Mouse (Mus musculus): ENCODE results near the gene Rhbdf2.

DNA sequence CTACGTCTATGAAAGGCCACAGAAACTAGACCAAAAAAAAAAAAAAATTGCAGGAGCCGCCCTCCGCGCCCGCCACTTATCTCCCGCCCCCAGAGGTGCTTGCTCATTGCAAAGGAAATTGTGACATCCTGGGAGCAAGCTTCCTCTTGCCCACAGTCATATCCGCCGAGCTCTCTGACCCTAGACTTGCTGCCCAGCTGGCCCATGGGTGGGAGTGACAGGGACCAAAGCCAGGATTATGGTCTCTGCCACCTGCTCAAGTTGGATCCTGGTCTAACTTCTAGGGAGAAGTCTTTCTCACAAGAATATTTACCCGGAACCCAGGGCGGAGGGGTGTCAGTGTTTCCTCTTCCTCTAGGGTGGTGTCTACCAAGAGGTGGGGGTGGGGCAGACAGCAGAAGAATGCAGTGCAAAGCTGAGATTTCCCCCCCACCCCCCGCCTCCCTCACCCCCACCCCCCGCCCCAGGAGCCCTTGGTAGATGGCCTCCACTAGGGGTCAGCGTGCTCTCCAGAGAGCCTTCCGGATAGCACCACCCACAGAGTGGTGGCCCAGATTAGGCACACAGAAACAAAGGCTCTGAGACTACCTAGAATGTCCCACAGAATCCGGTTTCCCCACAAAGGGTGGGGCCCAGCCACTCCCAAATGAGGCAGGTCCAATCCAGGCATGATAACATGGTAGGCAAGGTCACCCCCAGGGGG is 10.9 kb downstream of the Rhbdf2 start:
- no peak; the same call in 1 of the 2 replicates for TF ChIP-seq CTCF (conservative IDR thresholded peaks at IDR 0.05; ENCODE audit: low read length)
- TF ChIP-seq NANOG (IDR thresholded peaks at IDR 0.05; ENCODE audit: borderline replicate concordance, low read length): no peak
- TF ChIP-seq POU5F1 (IDR thresholded peaks at IDR 0.05; ENCODE audit: borderline replicate concordance, low read length): no peak
